Mouse (Mus musculus) embryonic stem cell, embryonic (primary cell): ENCODE results near the gene Cxcr4.

Experiments
- CTCF ChIA-PET, 4 experiments: fragments of 300-600 bp in 2 of 4; fragments of 350-600 bp in 2 of 4; sonication (Branson Sonifier 250); formaldehyde crosslinking; loops; one replicate each; lab custom pipeline; 2022; ENCODE audit warnings: inconsistent platforms in 2 of 4; lab: Charles Lee
- POLR2A ChIA-PET, 4 experiments: fragments of 300-600 bp in 2 of 4; fragments of 350-600 bp in 2 of 4; sonication (Branson Sonifier 250); formaldehyde crosslinking; loops; one replicate each; lab custom pipeline; 2022; ENCODE audit warnings: antibody characterized with exemption in 4 of 4, inconsistent platforms in 1 of 4; lab: Charles Lee

Gene Cxcr4

DNA sequence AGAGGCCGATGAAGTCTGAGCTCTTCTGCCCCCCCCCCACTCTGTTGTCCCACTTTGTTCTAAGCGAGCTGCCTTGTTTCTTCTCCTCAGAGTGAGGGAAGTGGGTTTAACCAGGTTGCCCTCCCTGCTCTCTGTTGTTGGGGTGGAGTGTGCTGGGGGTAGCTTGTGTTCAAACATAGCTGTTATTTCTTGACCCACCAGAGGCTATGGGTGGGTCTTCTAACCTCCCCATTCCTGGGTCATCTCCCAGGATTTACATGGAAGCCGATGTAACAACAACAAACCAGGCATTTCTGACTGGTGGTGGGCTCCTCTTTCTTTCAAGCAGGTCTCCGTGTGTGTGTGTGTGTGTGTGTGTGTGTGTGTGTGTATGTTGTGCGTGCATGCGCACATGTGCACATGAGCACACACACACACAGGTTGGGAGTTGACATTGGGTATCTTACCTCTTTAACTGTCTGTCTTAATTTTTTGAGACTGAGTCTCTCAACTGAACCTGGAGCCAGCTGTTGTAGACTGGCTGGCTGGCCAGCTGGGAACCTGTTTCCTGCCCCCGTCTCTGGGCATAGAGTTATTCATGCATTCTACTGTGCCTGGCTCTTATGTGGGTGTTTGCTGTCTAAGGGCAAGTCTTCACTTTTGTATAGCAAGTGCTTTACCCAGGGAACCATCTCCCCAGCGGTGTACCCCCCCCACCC lies 10.7 kb upstream of the Cxcr4 start:
- CTCF ChIA-PET = interaction anchor here (0.5 to 1.6 kb wide), 8 partner anchors 9 to 1364 kb away, joined by 3 to 10 read pairs (median 4); partner anchors contain the start of gene Cxcr4 (in 1 of the 4)
- POLR2A ChIA-PET = interaction anchor here (0.6 to 3.5 kb wide), 9 partner anchors 9 to 1626 kb away, joined by 3 to 16 read pairs (median 5); partner anchors contain the start of genes Cxcr4 (in 1 of the 4) and Dars (in 1 of the 4)

DNA sequence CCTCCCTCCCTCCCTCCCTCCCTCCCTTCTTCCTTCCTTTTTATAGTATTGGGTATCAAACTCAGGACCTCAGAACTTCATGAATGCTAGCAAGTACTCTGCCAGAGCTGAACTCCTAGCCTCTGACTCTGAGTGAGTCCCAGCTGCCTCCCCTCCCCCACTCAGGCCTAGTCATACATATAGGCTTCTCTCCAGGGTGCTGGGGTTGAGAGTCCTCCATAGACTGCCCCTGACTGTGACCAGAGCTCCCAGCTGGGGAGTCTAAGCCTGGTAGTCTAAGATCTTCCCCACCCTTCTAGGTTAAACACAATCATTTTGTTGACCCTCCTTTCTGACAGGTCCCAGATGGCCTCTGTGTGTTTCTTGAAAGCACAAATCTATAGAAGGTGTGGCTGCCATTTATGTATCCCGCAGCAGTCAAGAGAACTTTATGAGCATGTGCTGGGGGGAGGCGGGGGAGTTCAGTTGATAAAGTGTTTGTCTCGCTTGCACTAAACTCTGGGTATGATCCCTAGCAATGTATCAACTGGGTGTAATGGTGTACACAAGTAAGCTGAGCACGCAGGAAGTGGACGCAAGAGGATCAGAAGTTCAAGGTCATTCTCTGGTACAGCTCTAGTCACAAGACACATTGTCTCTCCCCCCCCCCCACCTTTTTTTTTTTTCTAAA lies 10.1 kb upstream of the Cxcr4 start:
- POLR2A ChIA-PET = interaction anchor here (0.6 to 3.5 kb wide), 11 partner anchors 8 to 933 kb away, joined by 3 to 16 read pairs (median 4); partner anchors contain the start of genes Cxcr4 (in 1 of the 4), Dars (in 1 of the 4) and Mcm6 (in 1 of the 4)
- CTCF ChIA-PET = interaction anchor here (0.5 to 1.6 kb wide), 9 partner anchors 8 to 1363 kb away, joined by 3 to 10 read pairs (median 3); partner anchors contain the start of gene Cxcr4 (in 1 of the 4)

DNA sequence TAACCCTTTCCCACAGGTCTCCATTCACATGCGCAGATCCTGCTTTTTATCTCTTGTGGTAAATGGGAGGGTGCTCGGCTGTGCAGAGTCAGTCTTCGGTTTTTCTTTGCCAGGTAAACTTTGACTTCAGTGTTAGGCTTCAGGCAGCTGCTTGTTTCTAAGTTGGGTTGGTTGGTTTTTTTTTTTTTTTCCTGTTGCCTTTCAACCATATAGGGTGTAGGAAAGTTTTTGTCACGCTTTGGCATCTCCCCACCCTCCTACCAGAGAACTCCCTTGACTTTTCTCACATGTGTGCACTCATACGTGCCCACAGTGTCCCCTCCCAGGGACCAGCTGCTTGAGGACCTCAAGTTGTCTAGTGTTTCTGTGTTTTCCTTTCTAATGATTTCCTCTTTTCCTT lies 9.2 kb upstream of the Cxcr4 start:
- POLR2A ChIA-PET = interaction anchor here in 2 of 4 experiments (0.6 to 3.5 kb wide), 5 partner anchors 9 to 242 kb away, joined by 3 to 16 read pairs (median 6); partner anchors contain the start of genes Cxcr4 (in 1 of the 2) and Mcm6 (in 1 of the 2)
- CTCF ChIA-PET = interaction anchor here in 1 of 4 experiments (1.6 kb wide), 1 partner anchor 9 kb away, joined by 3 read pairs; the partner anchor contains the start of gene Cxcr4

DNA sequence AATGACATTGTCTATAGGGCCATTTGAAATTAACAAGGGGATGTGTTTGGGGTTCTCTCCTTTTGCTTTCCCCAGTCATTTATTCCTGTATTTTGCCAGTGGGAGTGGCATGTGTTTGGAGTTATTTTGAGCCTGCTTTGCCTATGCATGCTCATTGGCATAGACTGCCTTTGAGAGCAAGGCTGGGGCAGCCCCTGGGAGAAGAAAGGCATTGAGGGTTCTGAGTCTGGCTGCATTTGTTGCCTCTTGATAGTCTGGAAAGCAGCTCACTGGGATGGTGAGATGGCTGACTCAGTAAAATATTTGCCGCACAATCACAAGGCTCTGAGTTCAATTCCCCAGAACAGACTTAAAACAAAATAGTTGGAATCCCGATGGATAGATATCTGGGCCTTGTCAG lies 8.5 kb upstream of the Cxcr4 start:
- CTCF ChIA-PET = no interaction called here
- POLR2A ChIA-PET = interaction anchor here in 3 of 4 experiments (0.5 to 3.5 kb wide), 5 partner anchors 8 to 190 kb away, joined by 3 to 16 read pairs (median 4); partner anchors contain the start of gene Cxcr4 (in 2 of the 3)

DNA sequence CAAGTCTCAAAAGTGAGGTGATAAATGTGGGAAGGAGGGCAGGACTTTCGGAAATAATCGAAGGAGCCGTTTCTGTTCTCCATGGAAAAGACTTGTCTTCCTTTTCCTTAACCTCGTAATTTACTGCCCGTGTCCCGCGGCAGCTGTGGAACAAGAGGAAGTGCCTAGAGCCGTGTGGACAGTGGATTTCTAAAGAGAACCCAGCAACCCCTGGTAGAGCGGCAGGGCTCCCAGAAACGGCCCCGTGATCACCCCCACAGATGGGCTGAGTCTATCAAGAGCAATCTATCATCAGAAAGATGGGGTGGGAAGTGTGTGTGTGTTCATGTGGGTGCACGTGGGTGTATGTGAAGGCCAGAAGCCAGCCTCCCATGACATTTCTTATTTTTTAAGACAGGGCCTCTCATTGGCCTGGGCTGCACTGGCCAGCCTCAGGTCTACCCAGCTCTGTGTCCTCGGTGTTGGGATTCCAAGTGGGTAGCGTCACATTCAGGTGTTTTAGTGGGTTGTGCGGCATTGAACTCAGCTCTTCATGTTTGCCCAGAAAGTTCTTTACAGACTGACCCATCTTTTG lies 5.2 kb upstream of the Cxcr4 start:
- POLR2A ChIA-PET = interaction anchor here in 2 of 4 experiments (0.6 to 0.7 kb wide), 2 partner anchors 104 to 265 kb away, joined by 3 read pairs; no protein-coding TSS in a partner anchor
- CTCF ChIA-PET = no interaction called here

DNA sequence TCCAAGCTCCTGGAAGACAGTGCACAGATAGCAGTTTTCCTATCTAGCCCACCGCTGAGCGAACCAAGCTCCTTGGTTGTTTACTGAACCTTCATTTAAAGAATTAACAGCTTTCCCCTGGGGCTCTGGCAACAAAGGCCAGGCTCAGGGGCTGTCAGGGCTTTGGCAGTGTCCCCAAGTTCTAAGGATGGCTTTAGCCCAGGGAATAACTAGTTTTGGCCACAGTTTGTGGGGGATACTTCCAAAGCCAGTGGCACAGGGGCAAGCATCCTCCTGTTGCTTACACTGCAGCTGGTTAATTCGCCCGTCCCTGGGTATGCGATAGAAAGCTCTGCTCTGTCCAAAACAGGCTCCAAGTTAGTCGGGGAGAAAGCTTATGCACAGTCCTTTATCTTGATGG lies 3.4 kb upstream of the Cxcr4 start:
- ChIA-PET CTCF (no interaction called here), POLR2A (interaction anchor here in 2 of 4 experiments (1.0 to 5.0 kb wide), 2 partner anchors 178 to 237 kb away, joined by 3 to 24 read pairs; partner anchors contain the start of genes Dars (in 1 of the 2) and Mcm6 (in 1 of the 2))

DNA sequence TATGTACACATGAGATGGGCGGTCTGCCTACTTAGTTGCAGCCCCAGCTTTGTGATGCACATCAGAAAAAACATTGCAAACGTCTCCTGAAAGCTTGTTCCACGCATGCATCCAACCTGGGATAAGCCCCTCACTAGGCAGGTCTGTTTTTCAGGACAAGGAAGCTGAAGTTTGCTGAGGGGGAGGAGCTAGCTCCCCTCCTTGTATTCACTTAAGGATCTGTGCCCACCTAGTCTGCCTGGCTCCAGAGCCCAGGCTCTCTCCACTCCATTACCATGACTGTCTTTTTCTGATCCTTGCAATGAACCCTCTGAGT lies 3.0 kb upstream of the Cxcr4 start:
- POLR2A ChIA-PET = interaction anchor here in 2 of 4 experiments (0.7 to 5.0 kb wide), 4 partner anchors 20 to 237 kb away, joined by 3 to 24 read pairs (median 4); partner anchors contain the start of genes Dars (in 2 of the 2) and Mcm6 (in 1 of the 2)
- CTCF ChIA-PET = no interaction called here

DNA sequence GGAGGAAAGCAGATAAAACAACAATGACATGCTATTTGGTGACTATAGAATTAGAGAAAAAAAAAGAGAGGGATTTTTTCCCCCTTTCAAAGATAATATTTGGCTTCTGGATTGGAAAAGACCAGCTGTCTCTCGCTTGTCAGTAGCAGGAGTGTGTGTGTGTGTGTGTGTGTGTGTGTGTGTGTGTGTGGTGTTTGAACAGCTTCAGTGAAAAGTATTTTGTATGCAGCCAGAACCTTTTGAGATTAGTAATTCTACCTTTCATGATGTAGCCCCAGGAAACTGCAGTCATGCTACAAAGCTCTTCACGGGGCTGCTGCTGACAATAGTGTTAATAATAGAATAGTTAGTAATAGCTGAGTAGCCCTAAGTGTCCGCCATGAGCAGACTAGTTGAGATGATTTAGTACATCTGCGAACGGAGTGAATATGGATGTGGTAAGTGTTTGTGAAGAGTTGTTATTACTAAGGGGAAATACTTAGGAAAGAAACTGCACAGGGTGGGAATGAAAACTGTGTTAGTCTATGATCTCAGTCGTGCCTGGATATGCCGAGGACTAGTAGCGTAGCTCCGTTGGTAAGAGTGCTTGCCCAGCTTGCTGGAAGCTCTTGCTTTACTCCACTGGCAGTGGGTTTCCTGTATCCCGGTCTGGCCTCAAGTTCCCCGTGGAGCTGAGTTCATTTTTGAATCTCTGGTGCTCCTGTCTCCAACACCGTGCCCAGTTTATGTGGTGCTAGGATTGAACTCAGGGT lies 2.4 kb upstream of the Cxcr4 start:
- ChIA-PET POLR2A (interaction anchor here in 3 of 4 experiments (0.6 to 5.0 kb wide), 5 partner anchors 8 to 236 kb away, joined by 3 to 24 read pairs (median 4); partner anchors contain the start of genes Dars (in 2 of the 3) and Mcm6 (in 1 of the 3)), CTCF (interaction anchor here in 2 of 4 experiments (0.6 to 0.7 kb wide), 3 partner anchors 98 to 234 kb away, joined by 3 to 7 read pairs (median 5); no protein-coding TSS in a partner anchor)

DNA sequence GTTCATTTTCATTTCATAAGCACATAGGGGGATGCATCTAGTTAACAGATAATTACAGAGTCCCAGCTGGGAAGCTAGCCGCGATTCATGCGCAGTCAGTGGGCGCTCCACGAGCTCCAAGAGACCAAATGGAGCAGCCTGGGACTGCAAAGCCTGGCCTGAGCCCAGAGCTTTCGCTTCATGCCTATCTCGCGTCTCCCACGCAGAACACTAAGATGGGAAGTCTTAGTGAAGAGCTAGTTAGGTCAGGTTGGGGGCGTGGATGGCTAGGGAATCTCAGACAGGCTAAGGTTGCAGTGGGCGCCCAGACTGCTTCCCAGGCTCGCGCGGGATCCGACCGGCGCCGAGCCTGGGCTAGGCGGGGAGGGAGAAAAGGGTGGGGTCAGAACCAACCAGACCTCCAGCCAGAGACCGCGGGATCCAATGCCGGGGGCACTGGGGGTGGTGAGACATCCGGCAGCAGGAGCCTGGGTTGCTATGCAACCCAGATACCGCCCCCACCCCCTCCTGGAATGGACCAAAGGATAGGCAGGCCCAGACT lies 938 bp upstream of the Cxcr4 start:
- ChIA-PET CTCF (interaction anchor here in 2 of 4 experiments (0.6 to 1.8 kb wide), 6 partner anchors 9 to 1093 kb away, joined by 3 to 5 read pairs (median 3); no protein-coding TSS in a partner anchor), POLR2A (interaction anchor here in 3 of 4 experiments (0.7 to 5.0 kb wide), 13 partner anchors 8 to 234 kb away, joined by 3 to 27 read pairs (median 4); partner anchors contain the start of genes Dars (in 3 of the 3) and Mcm6 (in 2 of the 3))

DNA sequence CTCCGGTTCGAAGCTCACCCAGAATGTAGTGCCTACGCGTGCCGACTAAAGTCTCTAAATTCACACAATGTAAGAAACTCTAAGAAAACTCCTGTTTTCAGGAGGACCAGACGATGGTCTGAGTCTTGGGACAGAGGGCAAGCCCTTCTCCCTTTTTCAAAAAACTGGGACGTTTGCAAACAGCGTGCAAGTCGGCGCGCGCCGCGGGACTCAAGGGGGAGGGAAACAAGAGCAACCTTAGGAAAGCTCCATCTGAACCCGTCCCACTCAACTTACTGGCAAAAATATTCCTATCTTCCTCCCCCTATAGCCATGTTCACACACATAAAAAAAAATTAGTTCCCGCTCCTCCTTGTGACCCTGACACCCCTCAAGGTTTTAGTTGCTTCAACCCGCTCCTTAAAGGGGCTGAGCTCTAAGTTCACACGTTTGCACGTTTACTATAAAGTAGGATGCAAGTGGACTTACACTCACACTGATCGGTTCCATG lies 327 bp downstream of the Cxcr4 start:
- ChIA-PET CTCF (interaction anchor here in 2 of 4 experiments (0.6 to 1.8 kb wide), 7 partner anchors 10 to 1092 kb away, joined by 3 to 5 read pairs (median 3); no protein-coding TSS in a partner anchor), POLR2A (interaction anchor here in 3 of 4 experiments (0.6 to 5.0 kb wide), 24 partner anchors 8 to 234 kb away, joined by 3 to 27 read pairs (median 4); partner anchors contain the start of genes Dars (in 3 of the 3) and Mcm6 (in 2 of the 3))

DNA sequence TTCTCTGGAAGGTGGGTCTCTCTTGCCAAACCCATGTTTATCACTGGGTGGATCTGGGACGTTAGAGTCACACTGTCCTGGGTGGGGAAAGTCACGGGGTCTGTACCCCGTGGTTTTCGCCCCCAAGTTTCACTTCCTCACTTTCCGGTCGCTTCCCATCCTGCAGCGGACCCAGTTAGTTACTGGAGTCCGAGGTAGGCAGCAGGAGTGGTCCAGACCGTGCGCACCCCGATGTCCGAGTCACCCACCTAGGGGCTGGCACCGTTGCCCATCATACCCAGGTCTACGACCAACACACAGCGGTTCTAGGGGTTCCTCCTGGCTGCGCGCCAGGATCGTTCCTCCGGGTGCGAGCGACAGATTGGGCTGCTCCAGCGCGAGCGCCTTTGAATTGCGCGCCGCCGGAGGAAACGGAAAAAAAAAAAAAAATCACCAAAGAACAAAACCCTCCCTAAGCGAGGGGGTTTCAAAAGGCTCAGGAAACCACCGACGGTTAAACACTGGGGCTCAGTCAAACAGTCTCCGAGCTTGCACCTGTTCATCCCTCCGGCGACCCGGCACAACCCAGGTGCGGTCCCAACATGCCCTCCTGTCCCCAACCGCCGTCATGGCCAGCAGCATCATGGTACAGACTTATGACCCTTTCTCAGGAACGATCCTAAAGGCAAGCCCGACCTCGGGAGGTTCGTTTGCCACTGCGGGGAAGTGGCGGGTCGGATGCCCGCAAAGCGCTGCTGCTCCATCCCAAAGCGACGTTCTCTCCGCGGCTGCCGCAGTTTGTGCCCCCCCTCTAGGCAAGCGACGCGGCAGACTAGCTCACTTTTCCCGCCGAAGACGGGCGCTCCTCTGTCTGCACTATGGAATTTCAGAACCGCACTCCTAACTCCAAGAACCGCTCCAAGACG lies 1.0 kb downstream of the Cxcr4 start:
- ChIA-PET POLR2A (interaction anchor here in 3 of 4 experiments (0.6 to 5.0 kb wide), 21 partner anchors 9 to 235 kb away, joined by 3 to 27 read pairs (median 4); partner anchors contain the start of genes Dars (in 2 of the 3) and Mcm6 (in 2 of the 3)), CTCF (interaction anchor here in 2 of 4 experiments (0.5 to 0.7 kb wide), 2 partner anchors 75 to 233 kb away, joined by 3 read pairs; no protein-coding TSS in a partner anchor)

DNA sequence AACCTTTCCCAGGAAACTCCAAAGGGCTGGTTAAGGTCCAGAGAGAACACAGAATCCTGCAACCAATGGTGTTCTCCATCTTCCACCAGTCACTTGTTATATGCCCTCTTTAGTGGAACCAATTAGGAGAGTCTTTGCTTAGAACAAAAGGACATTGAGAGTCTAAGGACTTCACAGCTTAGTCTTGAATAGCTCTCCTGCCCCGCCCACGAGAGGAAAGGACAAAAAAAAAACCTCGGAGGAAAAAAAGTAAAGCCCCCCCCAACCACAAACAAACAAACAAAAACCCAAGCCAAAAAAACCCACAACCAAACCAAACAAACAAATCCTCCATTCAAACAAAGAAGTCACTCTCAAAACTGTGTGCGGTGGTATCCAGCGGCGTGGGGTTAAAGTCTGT lies 2.1 kb downstream of the Cxcr4 start:
- ChIA-PET CTCF (interaction anchor here in 1 of 4 experiments (0.7 kb wide), 1 partner anchor 234 kb away, joined by 3 read pairs; no protein-coding TSS in a partner anchor), POLR2A (interaction anchor here in 2 of 4 experiments (0.6 to 4.4 kb wide), 2 partner anchors 173 to 221 kb away, joined by 3 to 27 read pairs; partner anchors contain the start of gene Dars (in 1 of the 2))

DNA sequence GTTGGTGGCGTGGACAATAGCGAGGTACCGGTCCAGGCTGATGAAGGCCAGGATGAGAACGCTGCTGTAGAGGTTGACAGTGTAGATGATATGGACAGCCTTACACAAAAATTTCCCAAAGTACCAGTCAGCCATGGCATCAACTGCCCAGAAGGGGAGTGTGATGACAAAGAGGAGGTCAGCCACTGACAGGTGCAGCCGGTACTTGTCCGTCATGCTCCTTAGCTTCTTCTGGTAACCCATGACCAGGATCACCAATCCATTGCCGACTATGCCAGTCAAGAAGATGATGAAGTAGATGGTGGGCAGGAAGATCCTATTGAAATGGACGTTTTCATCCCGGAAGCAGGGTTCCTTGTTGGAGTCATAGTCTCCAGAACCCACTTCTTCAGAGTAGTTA lies 2.6 kb downstream of the Cxcr4 start:
- CTCF ChIA-PET = interaction anchor here in 1 of 4 experiments (0.7 kb wide), 1 partner anchor 235 kb away, joined by 3 read pairs; no protein-coding TSS in a partner anchor
- POLR2A ChIA-PET = interaction anchor here in 2 of 4 experiments (0.6 to 4.4 kb wide), 2 partner anchors 173 to 220 kb away, joined by 3 to 27 read pairs; partner anchors contain the start of gene Dars (in 1 of the 2)

DNA sequence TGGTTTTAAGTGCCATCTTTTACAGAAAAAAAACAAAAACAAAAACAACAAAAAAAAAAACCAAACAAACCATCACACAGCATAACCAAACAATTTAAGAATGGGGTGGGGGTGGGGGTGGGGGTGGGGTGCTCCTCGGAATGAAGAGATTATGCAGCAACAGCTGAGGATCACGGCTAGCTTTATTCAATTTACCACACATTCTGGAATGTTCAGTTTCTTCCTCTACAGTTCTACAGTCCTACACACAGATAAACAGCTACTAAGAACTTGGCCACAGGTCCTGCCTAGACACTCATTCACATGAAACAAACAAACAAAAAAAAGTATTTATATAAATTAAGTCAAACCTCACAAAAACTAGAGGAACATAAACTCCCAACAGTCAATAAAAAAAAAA lies 3.8 kb downstream of the Cxcr4 start:
- POLR2A ChIA-PET = interaction anchor here in 1 of 4 experiments (0.7 to 0.9 kb wide), 2 partner anchors 18 to 89 kb away, joined by 3 read pairs; no protein-coding TSS in a partner anchor

More for the DNA sequence above, 3.8 kb downstream of the Cxcr4 start:
- CTCF ChIA-PET = interaction anchor here in 1 of 4 experiments (0.7 kb wide), 1 partner anchor 97 kb away, joined by 3 read pairs; no protein-coding TSS in a partner anchor
